Mouse (Mus musculus) adrenal gland, postnatal 10 days (tissue): Measurements from ENCODE around the gene Hoxa2. TPM values are rescaled to one million over a fixed set of nuclear protein-coding genes. Genes with fewer than 3 reads are reported as not detected.

ENCODE experiments used
- DNase-seq: peaks from one replicate; pipeline ENCODE4 v3.0.0; 2021; ENCODE audit warnings: mixed read lengths
- long read RNA-seq, 2 experiments: library from polyadenylated mRNA; stranded (forward); transcript quantifications; one replicate each; pipeline ENCODE4 v2.0.0; 2021
- total RNA-seq, 2 experiments: library from RNA; stranded (reverse); gene quantifications; 2 replicates each; pipeline ENCODE4 v1.2.3; 2021

The Hoxa2 gene
- 1 to 10 TPM; 2.3 to 5.1 TPM for total RNA-seq
- long read RNA-seq, experiment 1, partial matches to known transcripts = 0 of 1 reads
- long read RNA-seq, experiment 1, other reads (novel, unspliced or antisense) = 0 of 1 reads
- long read RNA-seq, experiment 2, partial matches to known transcripts = 0 of 3 reads
- long read RNA-seq, experiment 2, other reads (novel, unspliced or antisense) = 0 of 3 reads

GRCm38 (mm10) chr6:52164626-52165440, at the start of gene Hoxa2:
TSS of gene Hoxa2 (minus strand) at chr6:52164831.
- peak; percentile 68 for DNase-seq

DNA sequence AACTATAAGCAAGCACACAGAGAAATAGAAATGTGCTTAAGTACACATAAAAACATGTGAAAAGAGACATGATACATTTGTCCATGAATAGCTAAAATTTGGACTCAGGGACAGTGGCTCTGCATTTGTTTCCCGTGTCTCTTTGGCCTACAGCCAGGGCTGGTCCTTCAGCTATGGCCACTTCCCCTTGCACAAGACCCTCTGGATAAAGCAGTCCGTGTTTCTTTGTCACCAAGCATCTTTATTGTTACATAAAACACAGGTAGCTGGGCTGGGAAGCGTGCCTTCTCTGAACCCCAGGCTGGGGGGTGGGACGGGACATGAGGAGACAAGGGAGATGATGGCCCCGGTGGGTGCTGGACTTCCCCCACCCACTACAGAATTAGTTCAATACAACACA, 49.6 kb upstream of the Hoxa2 start:
- no peak for DNase-seq

GRCm38 (mm10) chr6:52213119-52213986, 48.7 kb upstream of the Hoxa2 start, which contains the start of the genes Hoxa3 and Gm28308:
TSS of gene Hoxa3 (minus strand) at chr6:52213336.
TSS of gene Gm28308 (minus strand) at chr6:52213339.
- DNase-seq = peak; percentile 85

GRCm38 (mm10) chr6:52212556-52213118, 48.0 kb upstream of the Hoxa2 start:
- peak; percentile 82 for DNase-seq

DNA sequence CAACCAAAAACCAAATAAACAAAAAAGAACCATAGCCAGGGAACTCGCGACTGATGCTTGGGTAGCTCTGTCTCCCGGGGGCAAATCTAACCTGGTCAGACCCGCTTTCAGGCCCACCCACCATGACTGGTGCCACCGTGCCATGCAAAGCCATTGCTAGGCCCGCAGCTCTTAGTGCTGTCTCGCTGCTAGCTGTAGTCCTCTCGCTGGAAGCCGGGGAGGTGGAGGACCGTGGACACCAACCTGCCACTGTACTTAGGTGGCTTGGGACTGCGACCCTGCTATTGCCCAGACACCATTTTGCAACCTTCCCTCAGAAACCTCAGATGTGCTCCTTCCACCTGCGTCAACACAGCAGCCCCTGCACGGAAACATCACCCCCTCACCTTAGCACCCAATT, 47.3 kb upstream of the Hoxa2 start:
- DNase-seq = peak; percentile 36

DNA sequence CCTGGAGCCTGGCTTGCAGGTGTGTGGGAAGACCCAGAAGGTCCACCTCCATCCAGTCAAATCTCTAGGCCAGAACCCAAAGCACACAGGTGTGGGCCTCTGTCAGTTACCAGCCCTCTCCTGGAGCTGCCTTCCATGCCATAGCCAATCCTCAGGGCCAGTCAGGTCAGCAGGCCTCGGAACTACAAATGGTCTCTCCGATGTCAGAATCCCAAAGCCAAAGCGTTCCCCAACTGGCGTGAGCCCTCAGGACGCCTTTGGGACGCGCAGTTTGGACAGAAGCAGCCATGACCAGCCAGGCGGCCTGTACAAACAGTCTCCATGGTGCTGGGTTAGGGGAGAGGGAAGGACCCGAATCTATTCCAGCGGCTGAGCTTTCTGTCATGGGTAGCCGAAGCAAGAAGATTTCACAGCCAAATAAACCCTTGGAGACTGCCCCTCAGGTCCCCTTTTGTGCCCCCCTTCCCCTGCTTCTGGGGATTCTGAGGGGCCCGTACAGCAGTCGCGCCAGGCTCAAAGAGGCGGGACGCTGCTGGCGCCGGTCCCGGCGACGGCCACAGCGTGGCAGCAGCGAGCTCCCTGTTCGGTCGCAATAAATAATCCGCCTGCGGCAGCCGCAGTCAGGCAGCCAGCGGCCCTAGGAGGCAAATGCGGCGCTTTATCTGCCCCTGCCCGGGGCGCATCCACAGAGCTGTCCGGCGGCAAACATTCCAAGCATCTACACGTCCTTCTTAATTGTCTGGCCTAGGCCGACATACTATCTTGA, 46.7 kb upstream of the Hoxa2 start:
- DNase-seq = peak; percentile 92

GRCm38 (mm10) chr6:52209685-52210046, 45.0 kb upstream of the Hoxa2 start:
- peak; percentile 38 for DNase-seq

- no peak for DNase-seq
These were observed 44.4 kb upstream of the Hoxa2 start for GRCm38 (mm10) chr6:52208868-52209684.

DNA sequence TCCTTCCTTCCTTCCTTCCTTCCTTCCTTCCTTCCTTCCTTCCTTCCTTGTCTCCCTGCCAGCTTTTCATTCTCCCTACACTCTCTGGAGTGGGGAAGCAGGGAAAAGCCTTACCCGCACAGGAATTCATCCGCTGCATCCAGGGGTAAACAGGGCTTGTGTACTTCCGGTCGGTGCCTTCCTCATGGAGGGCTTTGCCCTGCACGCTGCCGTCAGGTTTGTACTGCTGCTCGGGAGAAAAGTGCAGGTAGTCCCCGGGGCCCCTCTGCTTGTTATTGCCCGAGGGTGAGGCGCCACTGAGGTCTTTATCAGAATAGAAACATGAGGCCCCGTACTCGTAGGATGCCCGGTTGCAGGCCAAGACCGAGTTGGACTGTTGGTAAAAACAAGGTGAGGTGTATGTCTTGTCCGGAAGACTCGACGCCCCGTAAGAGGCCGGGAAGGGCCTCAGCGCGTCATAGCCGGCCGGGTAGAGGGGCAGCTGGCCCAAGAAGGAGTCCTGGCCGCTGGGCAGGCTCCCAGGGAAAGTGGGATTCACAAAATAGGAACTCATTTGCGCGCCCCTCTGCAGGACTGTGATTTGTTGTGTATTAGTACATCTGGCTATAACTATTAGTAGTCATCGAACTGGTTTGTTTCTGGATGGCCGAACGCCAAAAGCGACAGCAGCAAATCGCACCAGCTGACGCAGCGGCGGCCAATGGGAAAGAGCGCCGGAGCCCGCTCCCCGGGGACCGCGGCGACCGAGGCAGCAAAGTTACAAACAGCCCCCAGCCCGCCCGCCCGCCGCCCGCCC, 43.6 kb upstream of the Hoxa2 start, which contains the start of gene Hoxa6:
Gene Hoxa6, minus strand, starts transcription at position 651 of the 796 bp plus-strand sequence.
- DNase-seq = peak; percentile 86

GRCm38 (mm10) chr6:52207684-52207976, 43.0 kb upstream of the Hoxa2 start:
- no peak for DNase-seq

GRCm38 (mm10) chr6:52206882-52207683, 42.5 kb upstream of the Hoxa2 start:
- DNase-seq = no peak

DNA sequence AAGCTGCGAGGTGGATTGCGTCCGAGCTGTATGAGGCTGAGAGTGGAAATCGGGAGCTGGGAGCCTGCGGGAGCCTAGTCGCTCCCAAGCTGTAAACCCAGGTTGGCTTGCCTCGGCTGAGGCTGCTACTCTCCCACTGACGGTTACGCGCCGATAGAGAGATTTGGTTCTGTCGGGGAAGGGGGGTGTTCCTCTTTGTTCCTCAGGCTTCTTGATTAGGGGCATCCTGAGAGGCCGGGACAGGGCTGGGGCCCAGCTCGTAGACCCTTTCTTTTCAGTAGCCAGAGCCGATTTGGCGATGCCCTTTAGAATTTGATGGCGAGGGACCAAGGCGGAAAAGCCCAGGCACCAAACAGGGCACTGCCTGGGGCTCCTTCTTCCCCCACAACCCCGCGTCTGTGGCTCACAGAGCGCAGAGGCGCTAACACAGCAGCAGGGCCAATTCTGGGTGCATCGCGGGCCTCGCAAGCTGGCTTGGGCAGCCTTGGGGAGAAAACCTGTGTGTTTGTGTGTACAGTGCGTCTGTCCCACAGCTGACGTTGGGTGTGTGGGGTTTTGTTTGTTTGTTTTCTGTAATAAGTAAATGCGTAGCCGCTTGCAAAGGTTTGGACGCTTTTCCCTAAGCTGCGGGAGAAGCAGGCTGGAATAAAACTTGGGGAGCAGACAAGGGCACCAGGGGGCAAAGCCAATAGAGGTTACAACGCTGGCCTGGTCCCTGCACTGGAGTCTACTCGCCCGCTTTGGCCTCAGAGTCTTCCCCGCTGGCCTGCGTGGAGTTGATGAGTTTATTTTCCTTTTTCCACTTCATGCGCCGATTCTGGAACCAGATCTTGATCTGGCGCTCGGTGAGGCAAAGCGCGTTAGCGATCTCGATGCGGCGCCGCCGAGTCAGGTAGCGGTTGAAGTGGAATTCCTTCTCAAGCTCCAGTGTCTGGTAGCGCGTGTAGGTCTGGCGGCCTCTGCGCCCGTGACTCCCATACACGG, 41.3 kb upstream of the Hoxa2 start:
- peak; percentile 33 for DNase-seq

GRCm38 (mm10) chr6:52205221-52205620, 40.6 kb upstream of the Hoxa2 start:
- peak; percentile 39 for DNase-seq

- DNase-seq = peak; percentile 95
These were observed 39.6 kb upstream of the Hoxa2 start, which contains the start of gene Hoxa5 for GRCm38 (mm10) chr6:52204050-52204752. TSS of gene Hoxa5 (minus strand) at chr6:52204587.

GRCm38 (mm10) chr6:52203371-52204049, 38.9 kb upstream of the Hoxa2 start:
- DNase-seq = peak; percentile 60

- peak; percentile 47 for DNase-seq
These were observed 38.4 kb upstream of the Hoxa2 start for GRCm38 (mm10) chr6:52203121-52203370.
